8 mouse cellular contexts compared by ENCODE assay signal in the genomic region with DNA sequence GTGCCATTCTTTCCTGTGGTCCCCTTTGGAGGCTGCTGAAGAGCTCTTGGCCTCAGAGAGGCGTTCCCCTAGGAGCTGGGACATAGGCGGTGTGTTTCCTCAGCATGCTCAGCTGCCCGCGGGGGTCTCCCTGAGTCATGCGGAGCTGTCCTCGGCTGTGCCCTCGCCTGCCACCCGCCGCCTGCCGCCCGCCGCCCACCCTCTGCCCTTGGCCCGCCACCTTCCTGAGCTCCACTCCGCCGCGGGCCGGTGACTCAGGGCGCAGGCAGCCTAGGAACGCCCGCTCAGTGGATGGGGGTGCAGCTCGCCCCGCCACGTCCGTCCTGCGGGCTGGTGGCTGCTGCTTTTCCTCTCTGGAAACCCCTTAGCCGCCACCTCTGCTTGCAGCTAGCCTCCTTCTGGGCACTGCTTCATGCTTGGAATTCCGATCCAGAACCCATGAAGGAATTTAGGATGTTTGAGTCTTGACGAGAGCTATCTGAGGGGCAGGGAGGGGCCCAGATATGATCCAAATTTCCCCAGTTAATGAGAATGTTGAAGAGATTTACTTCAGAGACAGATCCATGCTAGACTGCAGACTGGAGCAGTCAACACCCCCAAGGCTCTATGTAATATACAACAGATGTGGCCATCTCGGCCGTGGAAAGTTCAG. TPM values are rescaled to one million over a fixed set of nuclear protein-coding genes. Genes with fewer than 3 reads are reported as not detected.
DNase-seq lines count a peak whose midpoint lies in the region; ATAC-seq and TF ChIP-seq lines count a peak whose summit lies in the region.

No protein-coding gene starts in this region.

- 0 out of 2 replicates have a peak, but pooled peaks have one; percentile 30 for ATAC-seq in hindbrain, embryonic 16.5 days
- no peak for ATAC-seq in liver, embryonic 12.5 days
- ATAC-seq in erythroblast, adult 5-6 weeks (replicated peaks; ENCODE audit: low FRiP score, poor library complexity, severe bottlenecking): no peak

- peak overlapping the region; percentile 65 for H3K9ac ChIP-seq in hindbrain, embryonic 16.5 days (ENCODE audit: low read depth, low read length)
- H3K9ac ChIP-seq in liver, embryonic 12.5 days: 0 out of 2 replicates have a peak overlapping the region, but pooled peaks have one; percentile 17

- no peak overlapping the region for H3ac ChIP-seq in myocyte (ENCODE audit: control insufficient read depth, insufficient read length)

- H3K4me1 ChIP-seq in hindbrain, embryonic 16.5 days (ENCODE audit: control insufficient read depth, insufficient read depth, low read depth, low read length): peaks cover 7% of the 10 kb centered on the region
- H3K4me1 ChIP-seq in liver, embryonic 12.5 days: no peaks in the 10 kb centered on the region; the same call in 1 of the 2 replicates

- DNase-seq in MN1 (ENCODE audit: low spot score): peak; percentile 64
- DNase-seq in adrenal gland, postnatal 36 days: peak; percentile 83 to 91
- DNase-seq in gastrocnemius, postnatal 10 days: peak; percentile 75
- DNase-seq in layer of hippocampus, adult 9-11 months: no peak

- H3K27me3 ChIP-seq in hindbrain, embryonic 16.5 days (replicated peaks; ENCODE audit: control insufficient read depth, insufficient read depth, low read length): no peaks in the 10 kb centered on the region
- H3K27me3 ChIP-seq in liver, embryonic 12.5 days (replicated peaks): peaks cover 22% of the 10 kb centered on the region
- no peaks in the 10 kb centered on the region for H3K27me3 ChIP-seq in myocyte (ENCODE audit: control insufficient read depth, insufficient read depth, insufficient read length)

- no peaks in the 10 kb centered on the region for H3K79me2 ChIP-seq in myocyte (ENCODE audit: control insufficient read depth, insufficient read depth)

- no peak overlapping the region for H3K27ac ChIP-seq in hindbrain, embryonic 16.5 days (ENCODE audit: low read depth, low read length)
- peak overlapping the region; percentile 9; the same call in 1 of the 2 replicates for H3K27ac ChIP-seq in liver, embryonic 12.5 days

- peak overlapping the region; percentile 78 for H3K4me2 ChIP-seq in hindbrain, embryonic 16.5 days (ENCODE audit: low read length)
- H3K4me2 ChIP-seq in liver, embryonic 12.5 days: peak overlapping the region; percentile 46
- peak overlapping the region; percentile 91 for H3K4me2 ChIP-seq in myocyte (ENCODE audit: low read depth)

- peak overlapping the region; percentile 35 for H3K4me3 ChIP-seq in hindbrain, embryonic 16.5 days (ENCODE audit: low read length)
- peak overlapping the region; percentile 16; the same call in 1 of the 2 replicates for H3K4me3 ChIP-seq in liver, embryonic 12.5 days
- H3K4me3 ChIP-seq in myocyte: peak overlapping the region; percentile 3

- WGBS in hindbrain, embryonic 16.5 days: 7% methylated on average over 29 of the region's 30 CpGs
- 11% methylated on average over 30 of the region's 30 CpGs for WGBS in liver, embryonic 12.5 days (ENCODE audit: insufficient replicate concordance)

- no peaks in the 10 kb centered on the region for H3K36me3 ChIP-seq in hindbrain, embryonic 16.5 days (ENCODE audit: control insufficient read depth, insufficient read depth, low read length)
- no peaks in the 10 kb centered on the region for H3K36me3 ChIP-seq in liver, embryonic 12.5 days
- H3K36me3 ChIP-seq in myocyte (ENCODE audit: control insufficient read depth, insufficient read depth): no peaks in the 10 kb centered on the region

- peak; percentile 67 for TF ChIP-seq POLR2A in myocyte (IDR thresholded peaks at IDR 0.05; ENCODE audit: insufficient read length, low read depth)

- H3K9me3 ChIP-seq in hindbrain, embryonic 16.5 days (ENCODE audit: control insufficient read depth, low read length): no peaks in the 10 kb centered on the region
- no peaks in the 10 kb centered on the region for H3K9me3 ChIP-seq in liver, embryonic 12.5 days (replicated peaks)

TF ChIP-seq in myocyte, 11 proteins besides CTCF, POLR2A, EP300 and RAD21:
- peak in 2 of 3 experiments; percentile 62 to 77 for TF ChIP-seq MYOD1 (IDR thresholded peaks at IDR 0.05; ENCODE audit: control insufficient read depth in 1 of 3, insufficient read length in 2 of 3, low read depth in 2 of 3)
- TF ChIP-seq MYOG (IDR thresholded peaks at IDR 0.05; ENCODE audit: control insufficient read depth in 1 of 3, insufficient read depth in 1 of 3, insufficient read length in 2 of 3, low read depth in 2 of 3): peak in 2 of 3 experiments; percentile 77 to 78
- no peak for TF ChIP-seq TCF3 (IDR thresholded peaks at IDR 0.05; ENCODE audit: insufficient read length, low read depth)

RNA-seq across cellular contexts. Expression of a gene that starts 44.8 kb away (rescaled TPM):
- total RNA-seq in adrenal gland, postnatal 36 days (2021): 1 to 10 TPM; 4.7 to 7.7 TPM
- total RNA-seq in gastrocnemius, postnatal 10 days (2021): 1 to 10 TPM; 3.3 to 5.0 TPM
- 4.6 and 4.7 TPM in 2 replicates for polyA plus RNA-seq in hindbrain, embryonic 16.5 days (2015; fragmentation: Nextera tagmentation; extraction: Ambion mirVana)
- 0.84 and 0.93 TPM in 2 replicates for polyA plus RNA-seq in liver, embryonic 12.5 days (2016; fragmentation: Nextera tagmentation; extraction: Ambion mirVana)
- polyA plus RNA-seq in myocyte (2012; fragmentation: generic; extraction: Trizol): 12.9 TPM
- total RNA-seq in erythroblast, adult 5-6 weeks (2015; ENCODE audit: low replicate concordance): 1.5 and 2.7 TPM in 2 replicates
- total RNA-seq in erythroblast, adult 5-6 weeks (2017; ENCODE audit: low replicate concordance): 2.8 and 4.3 TPM in 2 replicates

RNA-seq across cellular contexts. Expression of a gene that starts 51.4 kb away (rescaled TPM):
- 10 to 100 TPM; 10.1 to 16.3 TPM for total RNA-seq in adrenal gland, postnatal 36 days (2021)
- 10 to 100 TPM in 1 of 2 experiments, 1 to 10 TPM in 1; 9.7 to 12.6 TPM for total RNA-seq in gastrocnemius, postnatal 10 days (2021)
- polyA plus RNA-seq in hindbrain, embryonic 16.5 days (2015; fragmentation: Nextera tagmentation; extraction: Ambion mirVana): 4.8 and 5.6 TPM in 2 replicates
- 2.7 and 4.0 TPM in 2 replicates for polyA plus RNA-seq in liver, embryonic 12.5 days (2016; fragmentation: Nextera tagmentation; extraction: Ambion mirVana)
- polyA plus RNA-seq in myocyte (2012; fragmentation: generic; extraction: Trizol): 0.31 TPM
- total RNA-seq in erythroblast, adult 5-6 weeks (2015; ENCODE audit: low replicate concordance): 5.6 and 7.9 TPM in 2 replicates
- 4.9 and 5.7 TPM in 2 replicates for total RNA-seq in erythroblast, adult 5-6 weeks (2017; ENCODE audit: low replicate concordance)
